Mouse (Mus musculus) liver, embryonic 14 days (tissue): ENCODE measurements around the gene St6galnac6. TPM values are rescaled to one million over a fixed set of nuclear protein-coding genes. Genes with fewer than 3 reads are reported as not detected.

ENCODE experiments used
- polyA plus RNA-seq: library from polyadenylated mRNA; depleted of rRNA; stranded (reverse); fragments of >200 nt; gene quantifications from 2 replicates; pipeline ENCODE4 v1.2.3, GENCODE M21; 2012; rRNA removed

St6galnac6 gene
- 9.7 and 11.1 TPM in 2 replicates for polyA plus RNA-seq

GRCm38 (mm10) chr2:32599409-32599808, at the start of gene St6galnac6:
St6galnac6 (plus strand) TSS chr2:32599709.

GRCm38 (mm10) chr2:32570698-32571494, 28.6 kb upstream of the St6galnac6 start, which contains the start of gene Dpm2:
Dpm2 (plus strand) TSS chr2:32570858.

GRCm38 (mm10) chr2:32574497-32574896, 25.0 kb upstream of the St6galnac6 start, which contains the start of gene Pip5kl1:
Pip5kl1 (plus strand) TSS chr2:32574797.

DNA sequence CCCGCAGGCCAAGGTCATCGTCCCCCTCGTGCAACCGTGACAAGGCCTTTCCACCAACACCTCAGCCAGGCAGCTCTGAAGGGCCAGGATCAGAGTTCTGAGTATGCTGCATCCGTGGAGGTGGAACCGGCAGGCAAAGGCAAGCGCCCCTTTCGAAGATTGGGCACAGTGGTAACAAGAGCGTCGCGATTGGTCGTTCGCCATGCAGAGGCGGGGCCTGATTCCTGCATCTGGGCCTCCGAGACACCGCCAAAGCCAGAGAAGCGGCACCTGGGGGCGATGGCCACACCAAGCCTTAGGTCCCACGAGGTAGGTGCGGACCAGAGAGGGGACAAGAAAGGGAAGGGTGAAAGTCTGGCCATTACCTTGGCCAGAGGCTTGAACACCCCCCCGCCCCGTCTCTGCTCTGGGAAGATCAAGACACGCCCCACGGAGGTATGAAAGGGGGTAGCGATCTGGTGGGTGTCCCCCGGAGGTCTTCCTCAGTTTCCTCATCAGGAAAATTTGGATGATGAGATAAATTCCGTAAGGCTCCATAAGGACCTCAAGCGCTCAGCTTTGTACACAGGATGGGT, 23.8 kb upstream of the St6galnac6 start, which contains the start of gene 9430097D07Rik:
TSS of gene 9430097D07Rik (minus strand) at position 99 of the 575 bp plus-strand sequence.

GRCm38 (mm10) chr2:32586871-32587351, 12.6 kb upstream of the St6galnac6 start, which contains the start of gene St6galnac4:
St6galnac4 (plus strand) TSS chr2:32587095.

DNA sequence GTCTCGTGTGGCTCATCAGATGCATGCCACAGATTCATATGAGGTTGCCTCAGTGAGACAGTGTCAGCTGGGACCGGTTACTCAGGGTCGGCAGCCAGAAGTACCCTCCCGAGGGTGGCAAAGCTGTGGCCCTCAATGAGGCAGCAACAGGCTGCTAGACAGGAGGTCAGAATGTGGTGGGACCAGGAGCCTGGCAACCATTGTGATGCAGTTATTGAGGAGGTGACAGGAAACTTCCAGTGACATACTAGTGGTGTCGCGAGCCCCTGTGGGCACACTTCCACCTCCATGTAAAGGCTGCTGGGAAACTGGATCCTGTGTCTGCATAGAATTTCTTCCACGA, 22.0 kb downstream of the St6galnac6 start, which contains the start of gene Ak1:
TSS of gene Ak1 (plus strand) at position 242 of the 343 bp plus-strand sequence.

DNA sequence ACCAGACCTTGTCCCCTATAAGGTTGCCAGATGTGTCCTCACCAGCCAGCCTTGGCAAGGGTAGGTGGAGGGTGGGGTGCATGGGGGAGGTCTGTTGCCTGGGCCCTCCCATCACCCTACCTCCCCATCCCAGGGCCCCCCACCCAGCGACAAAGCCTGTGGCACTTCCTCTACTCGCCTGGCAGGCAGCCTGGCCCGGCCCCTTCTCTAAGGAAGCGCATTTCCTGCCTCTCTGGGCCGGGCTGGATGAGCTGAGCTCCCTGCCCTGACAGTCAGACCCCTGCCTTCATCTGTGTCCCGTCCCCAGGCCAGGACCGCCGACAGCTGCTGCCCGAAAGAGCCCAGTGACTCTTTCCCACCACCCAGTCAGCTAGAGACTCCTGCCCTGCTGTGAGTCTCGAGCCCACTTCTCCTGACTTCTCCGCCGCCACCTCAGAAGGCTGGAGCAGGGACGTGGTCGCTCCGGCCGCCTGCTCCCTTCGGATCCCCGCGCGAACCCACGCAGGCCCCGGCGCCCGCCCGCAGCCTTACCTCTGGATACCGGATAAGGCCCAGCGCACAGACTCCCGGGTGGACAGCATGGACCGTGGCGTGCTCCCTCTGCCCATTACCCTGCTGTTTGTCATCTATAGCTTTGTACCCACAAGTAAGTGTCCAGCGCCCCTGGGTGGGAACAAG, 47.0 kb downstream of the St6galnac6 start, which contains the start of gene Eng:
TSS of gene Eng (plus strand) at position 217 of the 678 bp plus-strand sequence.

Other genes with a start within 250 kb of the St6galnac6 start
- gene Ciz1, start 247.4 kb upstream of the St6galnac6 start, polyA plus RNA-seq, result 35.9 and 39.0 TPM in 2 replicates
- 2.3 and 3.7 TPM in 2 replicates for gene Dnm1, start 246.4 kb upstream of the St6galnac6 start, polyA plus RNA-seq
- 29.5 and 36.7 TPM in 2 replicates for gene 1110008P14Rik, start 217.8 kb upstream of the St6galnac6 start, polyA plus RNA-seq
- gene Lcn2, start 211.5 kb upstream of the St6galnac6 start, polyA plus RNA-seq, result 28.8 and 40.4 TPM in 2 replicates
- 11.0 and 11.2 TPM in 2 replicates for gene Ptges2, start 203.8 kb upstream of the St6galnac6 start, polyA plus RNA-seq
- 1.1 and 1.2 TPM in 2 replicates for gene Naif1, start 149.3 kb upstream of the St6galnac6 start, polyA plus RNA-seq
- 5.9 TPM in 2 replicates for gene Slc25a25, start 148.3 kb upstream of the St6galnac6 start, polyA plus RNA-seq
- 0.90 and 0.97 TPM in 2 replicates for gene Fam102a, start 64.4 kb upstream of the St6galnac6 start, polyA plus RNA-seq
- gene Dpm2, start 28.9 kb upstream of the St6galnac6 start, polyA plus RNA-seq, result 47.8 and 53.3 TPM in 2 replicates
- gene Pip5kl1, start 24.9 kb upstream of the St6galnac6 start, polyA plus RNA-seq, result 0.01 and 0.14 TPM in 2 replicates
- not detected in 2 replicates for gene 9430097D07Rik, start 24.0 kb upstream of the St6galnac6 start, polyA plus RNA-seq
- 5.3 and 5.4 TPM in 2 replicates for gene St6galnac4, start 12.6 kb upstream of the St6galnac6 start, polyA plus RNA-seq
- 0.54 and 1.3 TPM in 2 replicates for gene Ak1, start 22.0 kb downstream of the St6galnac6 start, polyA plus RNA-seq
- 11.3 and 14.1 TPM in 2 replicates for gene Eng, start 46.9 kb downstream of the St6galnac6 start, polyA plus RNA-seq
- gene Fpgs, start 104.4 kb downstream of the St6galnac6 start, polyA plus RNA-seq, result 48.8 and 53.5 TPM in 2 replicates
- gene Cdk9, start 113.4 kb downstream of the St6galnac6 start, polyA plus RNA-seq, result 52.6 and 57.4 TPM in 2 replicates
- gene Sh2d3c, start 121.3 kb downstream of the St6galnac6 start, polyA plus RNA-seq, result 3.8 and 4.6 TPM in 2 replicates
- 0.06 TPM in 1 of 2 replicates, not detected in the other for gene 6330409D20Rik, start 141.3 kb downstream of the St6galnac6 start, polyA plus RNA-seq
- 17.3 and 22.1 TPM in 2 replicates for gene Tor2a, start 157.5 kb downstream of the St6galnac6 start, polyA plus RNA-seq
- gene Ttc16, start 175.9 kb downstream of the St6galnac6 start, polyA plus RNA-seq, result 0.21 and 0.23 TPM in 2 replicates
- gene Ptrh1, start 176.1 kb downstream of the St6galnac6 start, polyA plus RNA-seq, result 1.6 and 1.8 TPM in 2 replicates
- 0.01 TPM in 1 of 2 replicates, not detected in the other for gene Cfap157, start 184.7 kb downstream of the St6galnac6 start, polyA plus RNA-seq
- gene Stxbp1, start 247.5 kb downstream of the St6galnac6 start, polyA plus RNA-seq, result 2.0 TPM in 2 replicates